Mouse (Mus musculus) erythroid progenitor cell, adult 5-6 weeks (primary cell): Measurements from ENCODE around the gene Vps8. TPM values are rescaled to one million over a fixed set of nuclear protein-coding genes. Genes with fewer than 3 reads are reported as not detected.
A peak's percentile ranks its signal among the peaks of the same experiment; 100 is the strongest.

Experiments used
- ATAC-seq: replicated peaks from 2 replicates; pipeline ENCODE4 v1.8.0; 2016; ENCODE audit warnings: moderate number of reproducible peaks, mild to moderate bottlenecking, moderate TSS enrichment, inconsistent platforms; ENCODE audit not compliant: poor library complexity, low FRiP score, severe bottlenecking
- total RNA-seq, 2 experiments: library from RNA; stranded (forward) in 1 of 2; stranded (reverse) in 1 of 2; fragments of 150-400 nt in 1 of 2; fragments of 186-747, 209-891 nt in 1 of 2; gene quantifications; 2 replicates each; pipeline versions ENCODE4 v1.2.3 to v1.2.4; 2015 to 2017; ENCODE audit warnings: low replicate concordance in 2 of 2

Vps8 gene
- total RNA-seq, 2 experiments from 2014 or later, result 5.0 to 7.9 TPM

DNA sequence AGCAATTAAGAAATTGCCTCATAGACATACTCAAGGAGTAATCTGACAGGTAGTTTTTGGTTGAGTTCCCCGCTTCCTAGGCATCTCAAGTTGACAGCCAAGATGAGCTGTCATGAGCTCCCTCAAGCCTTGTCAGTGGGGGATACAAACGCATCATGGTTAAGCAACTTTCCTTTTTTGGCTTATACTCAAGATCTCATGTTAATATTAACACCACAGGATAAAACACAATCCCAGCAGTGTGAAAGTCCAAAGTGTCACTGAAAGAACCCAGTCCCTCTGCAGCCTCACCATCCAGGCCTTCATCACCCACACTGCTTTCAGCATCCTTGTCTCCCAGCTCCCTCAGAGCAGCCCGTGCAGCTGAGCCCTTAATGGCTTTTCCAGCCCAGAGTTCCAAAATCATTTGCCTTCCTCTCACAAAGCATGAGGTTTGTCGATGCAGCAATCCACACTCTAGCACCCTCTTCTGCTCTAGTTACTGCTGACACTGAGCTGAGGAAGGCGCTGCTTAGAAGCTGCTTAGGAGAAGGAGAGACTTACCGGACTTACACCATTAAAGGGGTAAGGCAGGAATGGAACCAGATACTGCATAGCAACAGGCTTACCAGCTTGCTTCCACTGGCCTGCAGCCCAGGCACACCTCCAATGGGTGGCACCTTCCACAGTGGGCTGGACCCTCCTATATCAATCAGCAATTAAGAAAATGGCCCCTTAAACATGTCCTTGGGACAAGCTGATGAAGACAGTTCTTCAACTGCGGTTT, 113.5 kb downstream of the Vps8 start:
- no peak for ATAC-seq

DNA sequence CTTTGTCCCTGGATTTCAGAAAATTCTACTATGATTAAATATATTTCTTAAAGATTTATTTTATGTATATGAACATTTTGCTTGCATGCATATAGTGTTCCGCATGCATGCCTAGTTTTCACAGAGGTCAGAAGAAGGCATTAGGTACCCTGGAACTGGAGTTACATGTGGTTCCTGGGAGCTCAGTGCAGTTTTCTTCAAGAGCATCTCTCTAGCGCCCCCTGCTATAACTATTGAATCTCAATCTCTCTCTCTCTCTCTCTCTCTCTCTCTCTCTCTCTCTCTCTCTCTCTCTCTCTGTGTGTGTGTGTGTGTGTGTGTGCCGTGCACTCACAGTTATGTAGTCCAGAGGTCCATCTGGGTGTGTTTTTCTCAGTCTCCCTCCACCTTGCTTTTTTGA, 114.4 kb downstream of the Vps8 start:
- ATAC-seq, result no peak

DNA sequence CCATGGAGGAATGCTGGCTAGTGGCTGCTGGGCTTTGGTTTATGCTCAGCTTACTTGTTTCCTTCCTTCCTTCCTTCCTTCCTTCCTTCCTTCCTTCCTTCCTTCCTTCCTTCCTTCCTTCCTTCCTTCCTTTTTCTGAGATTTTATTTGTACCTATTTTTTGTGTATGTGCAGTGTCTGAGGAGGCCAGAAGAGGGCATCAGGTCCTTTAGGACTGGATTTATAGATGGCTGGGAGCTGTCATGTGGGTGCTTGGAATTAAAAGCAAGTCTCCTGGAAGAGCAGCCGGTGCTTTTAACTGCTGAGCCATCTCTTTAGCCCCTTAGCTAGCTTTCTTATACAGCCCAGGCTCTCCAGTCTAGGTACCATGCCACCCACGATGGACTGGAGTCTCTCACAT, 116.0 kb downstream of the Vps8 start:
- ATAC-seq, result no peak

DNA sequence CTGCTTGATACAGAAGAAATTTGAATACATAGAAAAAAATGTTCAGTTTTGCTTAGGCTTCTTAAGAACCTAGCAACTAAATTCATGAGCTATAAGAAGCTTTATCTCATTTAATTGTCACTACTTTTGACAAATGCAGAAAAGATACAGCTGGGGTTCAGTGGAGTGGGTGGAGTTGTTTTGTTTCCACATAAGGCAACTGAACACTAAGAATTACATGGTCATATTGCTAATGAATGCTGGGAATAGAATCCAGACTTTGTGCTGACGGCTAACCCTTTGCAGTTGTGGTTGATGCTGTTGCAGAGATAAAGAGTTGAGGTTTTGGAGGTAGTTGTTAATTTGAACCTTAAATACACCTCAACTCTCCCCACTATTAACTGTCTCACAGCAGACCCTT, 119.6 kb downstream of the Vps8 start:
- no peak for ATAC-seq

DNA sequence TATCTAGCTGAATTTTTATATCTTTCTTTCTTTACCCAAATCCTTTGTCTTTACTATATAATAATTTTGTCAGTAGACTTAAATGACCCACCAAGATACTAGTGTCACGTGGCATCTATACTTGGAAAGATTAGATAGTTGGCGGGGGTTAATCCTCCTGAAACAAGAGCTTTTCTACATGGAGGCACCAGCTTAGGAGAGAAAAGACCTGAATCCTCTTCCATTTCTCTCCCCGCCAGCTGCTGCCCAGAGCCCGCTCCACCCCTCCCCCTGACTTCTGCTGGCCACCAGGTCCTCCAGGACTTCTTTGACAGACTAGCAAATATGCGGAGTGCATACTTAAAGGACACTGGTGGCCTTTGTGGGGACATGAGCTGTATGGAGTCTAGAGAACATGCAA, 124.5 kb downstream of the Vps8 start:
- ATAC-seq, result no peak

DNA sequence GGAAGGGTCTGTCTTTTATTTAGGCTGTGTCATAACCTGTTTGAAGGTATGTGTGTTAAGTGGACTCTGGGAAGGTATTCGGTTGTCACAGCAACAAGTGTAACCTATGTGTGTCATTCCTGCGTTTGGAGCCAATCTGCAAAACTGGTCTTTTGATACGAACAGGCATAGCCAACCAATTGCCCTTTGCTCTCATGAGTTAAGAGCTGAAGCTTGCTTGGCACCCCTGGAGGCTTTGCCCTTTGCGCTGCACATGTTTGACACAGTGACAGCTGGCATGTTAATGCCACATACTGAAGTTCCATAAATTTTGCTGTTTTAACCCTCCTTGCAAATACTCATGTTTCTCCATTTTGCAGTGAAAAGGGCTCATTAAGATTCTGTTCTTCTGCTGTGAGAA, 126.8 kb downstream of the Vps8 start:
- no peak for ATAC-seq

DNA sequence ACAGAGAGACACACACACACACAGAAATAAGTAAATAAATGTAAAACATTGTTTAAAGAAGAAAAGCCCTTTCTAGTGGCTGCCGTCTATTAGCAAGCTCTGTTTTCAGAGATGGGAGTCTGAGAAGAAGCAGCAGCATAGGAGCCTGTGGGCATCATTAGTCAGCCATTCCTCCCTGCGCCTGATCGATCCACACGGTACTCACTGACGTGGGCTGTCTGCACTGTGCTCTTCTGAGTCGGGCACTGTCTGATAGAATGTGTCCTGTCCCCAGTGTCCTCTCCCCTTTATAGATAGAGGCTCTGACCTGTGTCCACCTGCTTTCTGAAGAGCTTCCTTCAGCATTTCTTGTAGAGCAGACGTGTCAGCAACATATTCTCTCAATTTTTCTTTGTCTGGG, 127.5 kb downstream of the Vps8 start:
- no peak for ATAC-seq

DNA sequence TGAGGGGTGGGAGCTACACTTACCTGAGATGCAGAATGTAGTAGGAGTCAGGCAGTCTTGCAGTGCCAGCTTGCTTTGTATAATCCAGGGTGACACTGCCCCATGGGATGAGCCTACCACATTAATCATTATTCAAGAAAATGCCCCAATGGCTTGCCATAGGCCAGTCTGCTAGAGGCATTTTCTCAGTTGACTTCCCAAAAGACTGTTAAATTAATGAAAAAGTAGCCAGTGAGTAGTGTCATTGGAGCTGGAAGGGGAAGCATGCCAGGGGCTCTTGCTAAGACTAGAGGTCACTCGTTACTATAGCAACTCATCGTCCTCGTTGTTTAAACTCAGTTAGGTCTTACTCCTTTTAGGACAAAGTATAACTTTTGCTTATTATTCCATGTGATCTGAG, 130.6 kb downstream of the Vps8 start:
- no peak for ATAC-seq

DNA sequence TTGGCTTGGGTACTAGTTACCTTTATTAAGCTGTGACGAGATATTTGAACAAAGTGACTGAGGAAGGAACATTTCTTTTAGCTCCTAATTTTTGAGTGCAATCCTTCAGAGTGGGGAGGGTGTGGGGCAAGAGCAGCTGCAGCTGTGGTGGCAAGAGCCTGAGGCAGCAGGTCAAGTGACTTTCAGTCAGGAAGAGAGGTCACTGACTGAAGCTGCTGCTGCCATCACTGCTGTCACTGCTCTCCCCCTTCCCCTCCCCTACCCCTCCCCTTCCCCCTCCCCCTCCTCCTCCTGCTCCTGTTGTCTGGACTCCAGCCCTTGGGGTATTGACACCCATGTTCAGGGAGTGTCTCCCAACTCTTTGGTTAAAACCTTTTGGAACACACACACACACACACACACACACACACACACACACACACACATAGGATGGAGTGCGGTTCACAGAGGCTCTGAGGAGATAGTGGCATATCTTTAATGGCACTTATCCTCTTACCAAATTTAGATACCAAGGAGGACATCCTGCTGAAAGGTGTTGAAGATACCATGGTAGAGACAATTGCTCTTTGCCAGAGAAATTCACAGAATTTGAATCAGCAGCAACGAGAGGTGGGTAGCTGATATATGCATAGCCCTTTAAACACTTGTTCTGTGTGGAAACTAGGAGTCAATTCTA, 139.8 kb downstream of the Vps8 start:
- no peak for ATAC-seq

DNA sequence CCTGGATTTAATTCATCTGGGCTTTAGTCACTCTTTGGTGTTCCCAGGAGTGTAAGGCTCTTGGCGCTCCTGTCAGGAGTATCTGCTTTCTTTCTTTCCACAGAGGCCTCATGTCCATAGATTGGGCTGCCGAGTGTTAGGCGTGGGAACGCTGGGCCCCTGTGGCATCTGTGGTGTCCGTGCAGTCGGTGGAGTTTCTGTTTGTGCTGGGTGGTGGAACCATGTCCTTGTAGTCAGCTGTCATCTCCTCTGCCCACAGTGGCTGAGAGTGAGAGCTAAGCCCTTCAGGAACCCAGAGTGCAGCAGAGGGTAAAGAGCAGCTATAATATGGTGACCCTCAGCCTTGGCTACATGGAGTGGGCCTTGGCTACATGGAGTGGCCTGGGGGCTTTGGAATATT, 140.4 kb downstream of the Vps8 start:
- ATAC-seq, result no peak

DNA sequence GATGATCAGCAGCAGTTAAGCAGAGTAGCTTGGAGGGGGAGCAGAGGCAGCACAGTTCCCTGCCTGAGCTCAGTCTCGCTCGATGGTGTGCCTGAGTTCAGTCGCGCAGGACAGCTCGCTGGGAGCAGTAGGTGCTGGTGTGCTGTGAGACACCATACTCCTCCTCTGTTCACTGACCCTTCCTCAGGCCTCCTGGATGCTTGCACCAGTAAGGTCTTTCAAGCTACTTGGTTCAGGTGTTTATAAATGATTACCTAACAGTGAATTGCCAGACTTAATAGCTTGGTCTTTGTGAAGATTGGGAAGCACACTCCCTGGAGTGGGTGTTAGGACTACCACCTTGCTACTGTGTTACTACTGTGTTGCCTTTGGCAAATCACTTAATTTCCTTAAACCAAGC, 144.2 kb downstream of the Vps8 start:
- ATAC-seq, result no peak

DNA sequence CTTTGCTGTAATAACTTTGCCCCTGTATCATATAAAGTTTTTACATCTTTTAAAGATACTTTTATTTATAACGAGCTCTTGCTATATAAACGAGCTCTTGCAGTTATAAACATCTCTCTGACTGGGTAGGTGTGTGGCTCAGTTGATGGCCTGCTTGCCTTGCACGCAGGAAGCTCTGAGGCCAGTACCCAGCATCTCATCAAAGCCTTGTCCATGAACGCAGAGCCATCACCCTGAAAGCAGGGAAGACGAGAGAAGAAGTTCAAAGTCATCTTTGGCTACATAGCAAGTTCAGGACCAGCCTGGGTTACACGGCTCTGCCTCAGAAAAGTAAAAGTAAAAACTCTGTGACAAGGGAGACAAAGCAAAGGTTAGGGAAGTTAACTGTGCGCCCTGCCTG, 147.0 kb downstream of the Vps8 start:
- ATAC-seq, result no peak

DNA sequence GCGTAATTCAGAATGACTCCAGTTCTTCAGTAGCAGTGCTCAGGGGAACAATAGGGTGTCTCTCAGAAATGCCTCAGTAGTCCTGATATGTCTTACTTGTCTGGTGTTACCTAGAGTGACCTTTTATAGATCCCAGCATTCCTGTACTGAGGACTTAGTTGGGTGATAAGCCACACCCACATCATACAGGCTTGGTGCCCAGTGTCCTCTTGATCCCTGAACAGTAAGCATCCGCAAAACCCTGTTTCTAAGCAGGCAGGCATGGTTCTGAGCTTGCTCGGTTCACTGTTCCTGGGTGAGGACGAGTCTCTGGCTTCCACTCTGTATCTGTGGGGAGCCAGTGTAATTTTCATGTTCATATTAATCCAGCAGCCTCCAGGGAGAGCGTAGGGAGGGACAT, 147.9 kb downstream of the Vps8 start:
- ATAC-seq, result no peak

DNA sequence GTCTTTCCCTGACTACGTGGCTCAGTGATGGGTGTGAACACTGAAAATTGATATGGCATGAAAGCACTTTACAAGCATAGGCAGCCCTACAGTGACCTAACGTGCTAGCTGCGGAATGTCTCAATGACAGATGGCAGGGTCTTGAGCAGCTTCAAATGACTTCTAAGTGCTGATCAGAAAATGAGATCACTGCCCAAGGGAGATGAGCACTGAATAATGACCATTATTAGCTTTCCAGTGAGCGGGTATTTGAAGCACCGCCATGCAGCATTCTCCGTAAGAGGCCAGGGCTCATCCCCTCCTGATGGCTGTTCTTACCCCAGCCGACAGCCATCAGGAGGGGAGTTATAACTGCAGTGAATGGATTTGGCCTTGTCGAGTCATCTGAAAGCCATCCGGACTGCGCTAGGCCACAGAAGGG, 153.1 kb downstream of the Vps8 start:
- ATAC-seq, result no peak; the same call in 1 of the 2 replicates

DNA sequence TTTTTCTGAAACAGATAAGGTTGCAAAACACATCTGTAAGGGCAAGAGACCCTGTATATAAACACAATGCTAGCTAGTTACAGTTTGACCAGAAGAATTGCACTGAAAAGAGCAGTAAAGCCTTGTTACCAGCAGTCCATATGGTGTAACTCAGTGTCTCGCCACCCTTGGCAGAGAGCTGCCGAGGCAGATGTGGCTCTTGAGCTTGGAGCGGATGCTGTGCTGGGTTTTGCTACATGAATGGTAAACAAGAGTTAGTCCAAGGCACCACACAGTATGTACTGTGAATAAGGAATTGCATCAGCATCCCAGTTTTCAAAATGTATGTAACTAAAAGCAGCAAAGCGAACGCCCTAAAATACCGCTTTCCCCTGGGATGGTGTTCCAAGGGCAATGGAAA, 166.2 kb downstream of the Vps8 start:
- ATAC-seq, result no peak

DNA sequence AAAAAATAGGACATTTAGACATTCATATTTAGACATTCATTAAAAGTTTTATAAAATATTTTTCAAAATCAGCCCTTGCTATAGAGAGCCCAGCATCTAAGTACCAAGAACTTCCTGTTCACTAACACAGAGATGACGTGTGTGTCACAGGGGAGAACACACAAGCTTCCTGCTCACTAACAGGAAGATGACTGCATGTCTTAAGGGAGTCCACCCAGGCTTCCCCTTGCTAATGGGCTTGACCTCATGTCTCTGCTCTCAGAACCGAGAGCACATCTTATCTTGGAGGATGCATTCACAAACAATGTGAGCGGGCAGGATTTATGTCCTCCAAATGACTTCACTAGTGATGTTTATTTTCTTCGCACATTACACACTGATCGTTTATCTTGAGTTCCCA, 167.9 kb downstream of the Vps8 start:
- ATAC-seq, result no peak

DNA sequence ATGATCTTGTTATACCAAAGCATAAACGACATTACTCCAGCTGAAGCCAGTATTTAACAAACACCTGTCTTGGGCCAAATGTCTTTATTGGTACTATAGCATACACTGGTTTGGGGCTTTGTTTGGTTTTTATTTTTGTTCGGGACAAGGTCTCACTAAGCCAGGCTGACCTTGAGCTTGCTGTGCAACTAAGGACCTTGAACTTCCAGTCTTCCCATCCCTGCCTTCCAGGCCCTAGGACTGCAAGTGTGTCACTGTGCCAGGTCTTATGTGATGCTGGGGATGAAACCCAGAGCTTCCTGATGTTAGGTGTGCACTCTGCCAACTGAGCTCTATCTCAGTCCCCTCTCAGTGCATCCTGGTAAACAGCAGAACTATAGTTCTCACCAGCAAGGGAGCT, 168.6 kb downstream of the Vps8 start:
- ATAC-seq, result no peak

DNA sequence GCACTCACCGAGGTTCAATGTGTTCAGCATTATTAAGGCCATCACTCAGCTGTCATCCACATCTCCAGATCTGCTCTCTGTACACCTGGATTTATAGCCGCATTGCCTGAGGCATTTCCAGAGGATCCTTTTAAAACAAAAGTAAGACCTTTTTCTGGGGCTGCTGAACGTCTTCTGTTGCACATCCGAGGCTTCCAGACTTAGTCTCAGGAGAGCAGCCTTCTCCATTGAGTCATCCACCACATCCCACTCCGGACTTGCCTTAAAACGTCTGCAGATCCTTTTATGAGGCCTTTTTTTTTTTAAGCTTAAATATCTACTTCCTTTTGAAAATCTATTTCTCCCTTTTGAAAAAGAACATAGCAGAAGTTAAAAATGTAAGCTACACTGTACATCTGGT, 172.6 kb downstream of the Vps8 start:
- no peak for ATAC-seq

DNA sequence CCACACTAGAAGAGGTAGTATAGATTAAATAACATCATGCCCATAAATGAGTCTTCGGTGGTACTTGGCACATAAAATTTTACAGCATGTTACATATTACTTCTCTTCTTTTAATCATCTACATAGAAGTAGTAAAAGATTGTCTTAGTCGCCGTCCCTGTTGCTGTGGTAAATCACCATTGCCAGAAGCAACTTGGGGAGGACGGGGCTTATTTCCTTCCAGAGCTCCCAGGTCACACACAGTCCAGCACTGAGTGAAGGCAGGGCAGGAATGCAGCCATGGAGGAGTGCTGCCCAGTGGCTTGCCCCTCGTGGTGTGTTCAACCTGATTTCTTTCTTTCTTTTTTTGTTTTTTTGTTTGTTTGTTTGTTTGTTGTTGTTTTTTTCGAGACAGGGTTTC, 181.4 kb downstream of the Vps8 start:
- ATAC-seq, result no peak

DNA sequence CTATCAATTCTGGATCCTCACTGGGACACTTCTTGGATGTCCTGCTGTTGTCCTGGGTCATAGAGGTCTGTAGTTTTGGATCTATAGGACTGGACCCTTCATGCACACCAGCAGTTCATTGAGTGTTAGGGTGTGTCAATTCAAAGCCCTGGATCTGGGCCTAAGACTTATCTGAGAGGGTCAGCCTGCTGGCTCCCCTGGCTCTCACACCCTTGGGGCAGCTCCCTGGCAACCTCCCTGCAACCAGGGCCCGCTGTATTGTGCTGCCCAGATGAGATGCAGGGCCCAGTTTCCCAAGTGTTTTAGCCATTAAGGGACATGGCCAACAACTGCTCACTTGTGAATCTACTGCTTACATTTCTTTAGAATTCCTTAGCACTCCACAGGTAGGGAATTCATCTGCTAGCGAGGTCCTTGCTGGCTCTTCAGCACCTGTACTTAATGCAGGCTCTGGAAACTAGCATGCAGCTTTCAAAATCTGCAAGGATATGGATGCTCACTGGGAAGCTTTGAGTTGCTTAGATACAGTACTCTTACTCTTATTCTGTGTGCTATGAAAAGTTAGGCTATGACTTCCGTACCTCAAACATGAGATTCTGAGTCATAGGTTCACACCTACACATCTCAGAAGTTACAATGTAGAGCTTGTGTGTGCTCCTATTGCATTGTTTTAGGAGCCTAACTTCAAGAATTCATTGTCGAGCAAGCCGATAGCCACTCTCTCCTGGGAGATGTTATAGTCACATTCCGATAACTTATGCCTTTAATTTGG, 183.5 kb downstream of the Vps8 start:
- peak; percentile 84 for ATAC-seq

DNA sequence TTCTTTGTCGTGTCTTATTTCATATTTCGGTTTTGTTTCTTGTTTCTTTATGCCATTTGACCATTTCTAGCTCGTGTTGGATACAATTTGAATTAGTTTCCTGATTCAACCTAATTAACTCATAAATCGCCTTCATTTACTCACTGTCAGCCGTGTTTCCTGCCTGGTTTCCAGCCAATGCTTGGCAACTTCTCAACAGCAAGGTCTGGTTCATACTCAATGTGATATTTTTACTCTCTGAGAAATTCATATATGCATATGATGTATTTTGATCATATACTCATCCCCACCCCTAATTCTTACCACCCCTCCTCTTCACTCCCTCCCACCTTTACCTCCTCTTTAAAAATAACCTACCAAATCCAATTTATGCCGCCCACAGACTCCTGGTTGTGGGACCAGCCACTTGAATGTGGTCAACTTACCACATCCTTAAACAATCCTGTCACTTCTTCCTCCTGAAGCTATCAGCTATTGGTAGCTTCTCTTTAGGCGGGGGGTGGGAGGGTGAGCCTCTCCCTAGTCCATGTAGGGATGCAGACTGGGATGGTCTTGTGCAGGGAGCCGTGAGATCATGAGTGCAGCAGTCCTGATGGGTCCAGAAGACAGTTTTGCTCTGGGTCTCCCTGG, 184.2 kb downstream of the Vps8 start:
- no peak for ATAC-seq
